Mouse (Mus musculus) spleen, postnatal 14 days (tissue): ENCODE results near the gene Pcna.

Source experiments
- DNase-seq, 2 experiments: peaks; one replicate each; pipeline ENCODE4 v3.0.0; 2021 to 2022; ENCODE audit warnings: low spot score in 2 of 2

Pcna gene

GRCm38 (mm10) chr2:132233985-132234765 lies 18.9 kb downstream of the Pcna start:
- DNase-seq: no peak

- DNase-seq: no peak
These were observed 20.6 kb downstream of the Pcna start for GRCm38 (mm10) chr2:132232413-132232945.

- no peak for DNase-seq
These were observed 28.8 kb downstream of the Pcna start for GRCm38 (mm10) chr2:132224359-132224758.

- DNase-seq: no peak
These were observed 31.5 kb downstream of the Pcna start for GRCm38 (mm10) chr2:132221611-132222073.

GRCm38 (mm10) chr2:132211995-132212656 lies 41.0 kb downstream of the Pcna start:
- DNase-seq: no peak

- DNase-seq: no peak
These were observed 42.3 kb downstream of the Pcna start for GRCm38 (mm10) chr2:132210806-132211312.

GRCm38 (mm10) chr2:132208246-132208881 lies 44.8 kb downstream of the Pcna start:
- DNase-seq: no peak

- no peak for DNase-seq
These were observed 46.7 kb downstream of the Pcna start for GRCm38 (mm10) chr2:132206316-132206881.

GRCm38 (mm10) chr2:132205549-132205948 lies 47.6 kb downstream of the Pcna start:
- no peak for DNase-seq

GRCm38 (mm10) chr2:132203773-132204172 lies 49.3 kb downstream of the Pcna start:
- no peak for DNase-seq

- no peak for DNase-seq
These were observed 49.9 kb downstream of the Pcna start for GRCm38 (mm10) chr2:132203186-132203585.
